Mouse (Mus musculus) forebrain, embryonic 10.5 days (tissue): ENCODE data around the gene Slc4a4. TPM values are rescaled to one million over a fixed set of nuclear protein-coding genes. Genes with fewer than 3 reads are reported as not detected.

Experiments
- DNase-seq: peaks from one replicate; pipeline ENCODE4 v3.0.0-alpha.2; 2017; ENCODE audit warnings: low spot score; ENCODE audit errors: extremely low spot score
- H3K27ac ChIP-seq: fragments of 300-500 bp; sonication (generic); 2 replicates; pipeline ENCODE4 v1.5.1; 2016; ENCODE audit warnings: mild to moderate bottlenecking
- H3K27me3 ChIP-seq: fragments of 300-500 bp; sonication (generic); 2 replicates; pipeline ENCODE4 v1.6.1; 2016; ENCODE audit warnings: mild to moderate bottlenecking; ENCODE audit not compliant: poor library complexity, severe bottlenecking
- H3K36me3 ChIP-seq: fragments of 300-500 bp; sonication (generic); replicated peaks from 2 replicates; pipeline ENCODE4 v1.6.1; 2016; ENCODE audit warnings: mild to moderate bottlenecking, moderate library complexity
- H3K4me1 ChIP-seq: fragments of 300-500 bp; sonication (generic); 2 replicates; pipeline ENCODE4 v1.6.1; 2016
- H3K4me3 ChIP-seq: fragments of 300-500 bp; sonication (generic); 2 replicates; pipeline ENCODE4 v1.5.1; 2016; ENCODE audit warnings: mild to moderate bottlenecking, moderate library complexity
- H3K9me3 ChIP-seq: fragments of 300-500 bp; sonication (generic); 2 replicates; pipeline ENCODE4 v1.6.1; 2016; ENCODE audit warnings: mild to moderate bottlenecking, moderate library complexity
- WGBS: fragments of 180-500 bp; shearing (Covaris S2); methylation state at CpG from one replicate; pipeline ENCODE4 v1.1.7; 2016; 5-methylcytosine and 5-hydroxymethylcytosine counted together
- polyA plus RNA-seq: library from polyadenylated mRNA; unstranded; fragments of >200 nt; fragmentation: Nextera tagmentation; extraction: Ambion mirVana; gene quantifications from 2 replicates; pipeline ENCODE4 v1.2.1, GENCODE M21; 2016

Gene Slc4a4
- polyA plus RNA-seq, 1 experiment from 2014 or later = 1.3 TPM

GRCm38 (mm10) chr5:89123270-89123903, 236.8 kb downstream of the Slc4a4 start:
- no peaks in the 10 kb centered on the region for H3K4me1 ChIP-seq
- DNase-seq = no peak
- H3K27me3 ChIP-seq = no peaks in the 10 kb centered on the region
- H3K4me3 ChIP-seq = no peak overlapping the region
- no peaks in the 10 kb centered on the region for H3K36me3 ChIP-seq
- 83% methylated on average over 9 of the region's 9 CpGs for WGBS
- no peak overlapping the region for H3K27ac ChIP-seq
- no peaks in the 10 kb centered on the region for H3K9me3 ChIP-seq

GRCm38 (mm10) chr5:89128210-89128609, 241.6 kb downstream of the Slc4a4 start:
- Histone ChIP-seq H3K27ac (no peak overlapping the region), H3K27me3 (no peaks in the 10 kb centered on the region), H3K4me3 (no peak overlapping the region), H3K9me3 (no peaks in the 10 kb centered on the region), H3K36me3 (no peaks in the 10 kb centered on the region), H3K4me1 (no peaks in the 10 kb centered on the region)
- 87% methylated on average over 6 of the region's 6 CpGs for WGBS
- DNase-seq = no peak

- 90% methylated on average over 11 of the region's 11 CpGs for WGBS
Observed at GRCm38 (mm10) chr5:89135776-89136175, 249.2 kb downstream of the Slc4a4 start.

GRCm38 (mm10) chr5:89140070-89140469, 253.5 kb downstream of the Slc4a4 start:
- H3K4me1 ChIP-seq = peaks cover 11% of the 10 kb centered on the region
- 93% methylated on average over 2 of the region's 2 CpGs for WGBS
- no peaks in the 10 kb centered on the region for H3K9me3 ChIP-seq
- H3K27me3 ChIP-seq = no peaks in the 10 kb centered on the region
- no peaks in the 10 kb centered on the region for H3K36me3 ChIP-seq
- DNase-seq = no peak
- H3K27ac ChIP-seq = no peak overlapping the region
- H3K4me3 ChIP-seq = no peak overlapping the region

More at GRCm38 (mm10) chr5:89135776-89136175, 249.2 kb downstream of the Slc4a4 start:
- no peaks in the 10 kb centered on the region for H3K9me3 ChIP-seq
- no peaks in the 10 kb centered on the region for H3K36me3 ChIP-seq
- H3K4me1 ChIP-seq = no peaks in the 10 kb centered on the region
- no peak overlapping the region for H3K27ac ChIP-seq
- DNase-seq = no peak
- no peak overlapping the region for H3K4me3 ChIP-seq
- H3K27me3 ChIP-seq = no peaks in the 10 kb centered on the region

GRCm38 (mm10) chr5:89141761-89142160, 255.1 kb downstream of the Slc4a4 start:
- DNase-seq = no peak
- 94% methylated on average over 2 of the region's 2 CpGs for WGBS
- H3K4me3 ChIP-seq = no peak overlapping the region
- no peak overlapping the region for H3K27ac ChIP-seq
- peaks cover 11% of the 10 kb centered on the region for H3K4me1 ChIP-seq
- H3K36me3 ChIP-seq = no peaks in the 10 kb centered on the region
- no peaks in the 10 kb centered on the region for H3K9me3 ChIP-seq
- no peaks in the 10 kb centered on the region for H3K27me3 ChIP-seq

GRCm38 (mm10) chr5:89146276-89146675, 259.7 kb downstream of the Slc4a4 start:
- Histone ChIP-seq H3K36me3 (no peaks in the 10 kb centered on the region), H3K4me1 (peaks cover 19% of the 10 kb centered on the region), H3K27me3 (no peaks in the 10 kb centered on the region), H3K9me3 (no peaks in the 10 kb centered on the region), H3K27ac (no peak overlapping the region), H3K4me3 (no peak overlapping the region)
- 86% methylated on average over 2 of the region's 2 CpGs for WGBS
- no peak for DNase-seq

GRCm38 (mm10) chr5:89147282-89147790, 260.7 kb downstream of the Slc4a4 start:
- Histone ChIP-seq H3K27me3 (no peaks in the 10 kb centered on the region), H3K4me1 (peaks cover 19% of the 10 kb centered on the region), H3K36me3 (no peaks in the 10 kb centered on the region), H3K4me3 (no peak overlapping the region), H3K9me3 (no peaks in the 10 kb centered on the region), H3K27ac (no peak overlapping the region)
- 88% methylated on average over 13 of the region's 13 CpGs for WGBS
- no peak for DNase-seq

- Histone ChIP-seq H3K27me3 (no peaks in the 10 kb centered on the region), H3K4me3 (no peak overlapping the region), H3K4me1 (peaks cover 8% of the 10 kb centered on the region), H3K27ac (no peak overlapping the region), H3K9me3 (no peaks in the 10 kb centered on the region), H3K36me3 (no peaks in the 10 kb centered on the region)
- WGBS = 43% methylated on average over 2 of the region's 2 CpGs
- DNase-seq = no peak
Observed at GRCm38 (mm10) chr5:89149436-89150040, 262.9 kb downstream of the Slc4a4 start.

GRCm38 (mm10) chr5:89151076-89151475, 264.5 kb downstream of the Slc4a4 start:
- H3K4me1 ChIP-seq = peaks cover 8% of the 10 kb centered on the region
- WGBS = 94% methylated on average over 3 of the region's 3 CpGs
- DNase-seq = no peak
- H3K9me3 ChIP-seq = no peaks in the 10 kb centered on the region
- H3K36me3 ChIP-seq = no peaks in the 10 kb centered on the region
- no peak overlapping the region for H3K4me3 ChIP-seq
- no peak overlapping the region for H3K27ac ChIP-seq
- no peaks in the 10 kb centered on the region for H3K27me3 ChIP-seq

- no peaks in the 10 kb centered on the region for H3K9me3 ChIP-seq
- H3K36me3 ChIP-seq = no peaks in the 10 kb centered on the region
- no peaks in the 10 kb centered on the region for H3K4me1 ChIP-seq
- 87% methylated on average over 2 of the region's 2 CpGs for WGBS
- no peak overlapping the region for H3K4me3 ChIP-seq
- H3K27me3 ChIP-seq = no peaks in the 10 kb centered on the region
- DNase-seq = no peak
- H3K27ac ChIP-seq = no peak overlapping the region
Observed at GRCm38 (mm10) chr5:89171025-89171718, 284.6 kb downstream of the Slc4a4 start.

- Histone ChIP-seq H3K4me3 (no peak overlapping the region), H3K27ac (no peak overlapping the region), H3K27me3 (no peaks in the 10 kb centered on the region), H3K36me3 (no peaks in the 10 kb centered on the region), H3K9me3 (no peaks in the 10 kb centered on the region), H3K4me1 (peaks cover 3% of the 10 kb centered on the region; the same call in 1 of the 2 replicates)
- no peak for DNase-seq
- WGBS = 55% methylated on average over 3 of the region's 3 CpGs
Observed at GRCm38 (mm10) chr5:89190063-89190462, 303.4 kb downstream of the Slc4a4 start.

GRCm38 (mm10) chr5:89194654-89195053, 308.0 kb downstream of the Slc4a4 start:
- no peaks in the 10 kb centered on the region for H3K9me3 ChIP-seq
- no peak overlapping the region for H3K27ac ChIP-seq
- H3K27me3 ChIP-seq = no peaks in the 10 kb centered on the region
- DNase-seq = no peak
- peaks cover 3% of the 10 kb centered on the region; the same call in 1 of the 2 replicates for H3K4me1 ChIP-seq
- no peak overlapping the region for H3K4me3 ChIP-seq
- 98% methylated on average over 3 of the region's 3 CpGs for WGBS
- H3K36me3 ChIP-seq = no peaks in the 10 kb centered on the region

GRCm38 (mm10) chr5:89198501-89198900, 311.9 kb downstream of the Slc4a4 start:
- H3K27me3 ChIP-seq = no peaks in the 10 kb centered on the region
- H3K4me3 ChIP-seq = no peak overlapping the region
- no peaks in the 10 kb centered on the region; the same call in 1 of the 2 replicates for H3K4me1 ChIP-seq
- DNase-seq = no peak
- no peaks in the 10 kb centered on the region for H3K9me3 ChIP-seq
- no peaks in the 10 kb centered on the region for H3K36me3 ChIP-seq
- 74% methylated on average over 2 of the region's 2 CpGs for WGBS
- H3K27ac ChIP-seq = no peak overlapping the region
